Mouse (Mus musculus) MEL (cell line): ENCODE results near the gene Serpinb13.

Source experiments
- CTCF ChIP-seq, 3 experiments: IDR thresholded peaks in 2 of 3; conservative IDR thresholded peaks in 1 of 3; 2 replicates each; pipeline ENCODE4 v1.5.1; 2011 to 2012; ENCODE audit warnings: low read length in 3 of 3, low read depth in 2 of 3, mild to moderate bottlenecking in 2 of 3, improper control_type of control experiment in 1 of 3, inconsistent platforms in 1 of 3, mixed read lengths in 1 of 3, moderate library complexity in 1 of 3; ENCODE audit not compliant: control insufficient read depth in 1 of 3, insufficient read depth in 1 of 3, poor library complexity in 1 of 3, severe bottlenecking in 1 of 3
- GABPA ChIP-seq: IDR thresholded peaks from 2 replicates; pipeline ENCODE4 v1.6.1; 2012; ENCODE audit warnings: low read depth, mild to moderate bottlenecking, inconsistent platforms, low read length, improper control_type of control experiment, moderate library complexity
- POLR2A ChIP-seq, 2 experiments: IDR thresholded peaks; 2 replicates each; pipeline ENCODE4 v1.6.1; 2011 to 2012; ENCODE audit warnings: low read length in 2 of 2, mild to moderate bottlenecking in 2 of 2, control low read depth in 1 of 2, improper control_type of control experiment in 1 of 2, low read depth in 1 of 2, moderate library complexity in 1 of 2; ENCODE audit not compliant: control insufficient read depth in 1 of 2, insufficient read depth in 1 of 2, poor library complexity in 1 of 2
- POLR2AphosphoS5 ChIP-seq: IDR thresholded peaks from 2 replicates; pipeline ENCODE4 v1.6.1; 2012; ENCODE audit warnings: low read depth, borderline replicate concordance, mild to moderate bottlenecking, inconsistent platforms, low read length, moderate library complexity, mixed read lengths

- TF ChIP-seq POLR2AphosphoS5 (no peak), CTCF (IDR thresholded peaks at IDR 0.05 in 2 of 3, conservative IDR thresholded peaks at IDR 0.05 in 1 of 3; ENCODE audit: control insufficient read depth in 1 of 3, insufficient read depth in 1 of 3, low read depth in 2 of 3, low read length in 3 of 3, poor library complexity in 1 of 3, severe bottlenecking in 1 of 3) (no peak), POLR2A (IDR thresholded peaks at IDR 0.05; ENCODE audit: control insufficient read depth in 1 of 2, insufficient read depth in 1 of 2, low read depth in 1 of 2, low read length in 2 of 2, poor library complexity in 1 of 2) (no peak), GABPA (no peak)
Measured at GRCm38 (mm10) chr1:107000424-107000823, 19.6 kb downstream of the Serpinb13 start.
